Mouse (Mus musculus) kidney, adult 8-10 months (tissue): ENCODE measurements at regions not wholly inside any gene's neighbourhood (a gene's known extent, or its start where the extent isn't known, plus 50 kb on each side); places are given as distances from the start of the nearest gene placed in this dataset.

Experiments used
- DNase-seq, 2 experiments: peaks; one replicate each; pipeline ENCODE4 v3.0.0; 2022

DNA sequence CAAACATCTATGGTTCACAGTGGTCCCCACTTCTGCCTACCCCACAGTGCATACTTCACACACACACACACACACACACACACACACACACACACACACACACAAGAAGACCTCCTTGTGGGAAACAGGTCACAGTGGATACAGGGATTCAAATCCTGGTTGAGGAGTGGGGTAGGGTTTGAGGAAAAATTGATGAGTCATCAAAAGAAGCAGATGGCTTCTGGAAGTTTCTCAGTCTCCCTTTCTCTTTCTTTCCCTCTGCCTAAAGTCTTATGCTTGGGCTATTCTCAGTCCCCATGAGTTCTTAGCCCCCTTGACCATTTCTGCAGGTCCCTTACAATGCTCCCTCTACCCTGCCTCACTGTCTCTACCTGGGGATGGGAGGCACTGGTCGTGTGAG is 56.4 kb downstream of the Rassf10 start:
- DNase-seq: no peak

DNA sequence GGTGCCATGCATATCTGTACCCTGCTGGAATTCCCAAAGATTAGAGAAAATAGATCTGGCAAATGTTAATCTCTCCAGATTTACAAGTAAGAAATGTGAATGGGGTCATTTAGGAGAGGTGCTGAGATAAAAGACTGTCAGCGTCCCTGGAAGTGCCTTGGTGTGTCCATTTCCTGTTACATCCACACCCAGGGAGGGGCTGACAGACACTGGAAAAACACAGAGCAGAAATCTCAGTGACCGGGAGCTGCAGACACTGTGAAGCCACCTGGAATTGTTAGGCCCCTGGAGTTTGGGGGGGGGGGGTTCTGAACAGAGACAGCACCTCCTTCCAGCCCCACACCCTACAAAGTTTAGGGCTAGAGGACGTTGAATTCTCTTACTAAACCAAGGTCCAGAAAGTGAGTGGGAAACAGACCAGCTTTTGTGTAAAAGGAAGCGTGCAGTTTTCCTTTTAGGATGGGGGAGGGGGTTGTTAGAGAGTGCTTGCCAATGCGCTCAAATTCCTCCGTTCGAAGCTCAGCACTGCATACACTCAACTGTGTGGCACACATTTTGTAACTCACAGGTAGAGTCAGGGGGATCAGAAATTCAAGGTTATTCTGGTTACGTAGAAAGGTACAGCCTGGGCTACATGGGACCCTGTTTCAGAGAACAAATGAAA is 63.5 kb downstream of the Rassf10 start:
- DNase-seq: no peak

DNA sequence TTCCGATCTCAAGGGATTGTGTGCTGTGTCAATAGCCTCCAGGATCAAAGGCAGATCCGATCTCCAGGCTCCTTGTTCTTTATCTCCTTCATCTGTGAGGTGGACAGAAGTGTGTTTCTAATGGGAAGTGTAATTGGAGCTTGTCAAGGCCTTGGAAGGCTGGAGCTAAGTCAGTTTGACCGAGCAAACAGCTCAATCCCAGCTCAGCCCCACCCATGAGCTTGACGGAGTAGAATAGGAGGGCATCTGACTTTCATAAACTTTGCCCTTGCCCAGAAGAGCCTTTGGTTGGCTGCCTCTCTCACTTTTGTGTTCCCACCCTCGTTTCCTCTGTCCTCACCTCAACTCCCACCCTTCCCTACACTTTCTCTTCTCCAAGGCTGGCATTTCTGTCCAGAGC is 67.7 kb downstream of the Rassf10 start:
- no peak for DNase-seq

DNA sequence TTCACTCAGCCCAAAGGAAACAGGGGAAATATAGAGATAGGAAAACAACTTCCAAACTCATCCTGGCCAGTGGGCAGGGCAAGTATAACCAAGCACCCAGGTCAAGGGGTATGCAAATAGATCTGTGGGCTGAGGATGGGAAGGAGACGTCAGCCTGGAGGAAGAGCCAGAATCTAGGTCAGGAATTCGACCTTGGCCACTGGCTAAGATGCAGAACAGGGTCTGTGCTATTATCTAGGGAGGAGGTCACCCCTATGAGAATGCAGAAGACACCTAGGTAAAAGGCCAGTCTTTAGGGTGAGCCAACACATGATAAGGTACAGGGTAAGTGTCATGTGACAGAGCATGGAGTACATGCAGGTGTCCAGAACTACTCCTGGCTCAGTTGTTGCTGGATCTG is 68.8 kb downstream of the Rassf10 start:
- DNase-seq: no peak

DNA sequence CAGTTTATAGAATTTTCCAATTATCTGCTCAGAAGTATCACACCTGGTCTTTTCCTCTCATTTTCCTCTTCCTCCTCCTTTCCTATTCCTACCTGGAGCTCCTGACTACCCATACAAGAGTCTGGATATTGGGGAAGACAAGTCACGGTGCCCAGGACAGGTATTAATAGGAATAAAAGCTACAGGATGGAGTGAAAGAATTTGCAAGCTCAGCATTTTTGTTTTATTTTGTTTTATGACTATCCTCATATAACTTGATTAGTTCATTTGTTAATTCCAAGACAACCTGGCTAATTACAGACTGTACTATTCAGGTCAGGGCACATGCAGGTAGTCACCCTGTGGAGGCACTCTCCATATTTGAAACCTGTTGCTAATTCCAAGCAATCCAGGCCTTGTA is 72.0 kb downstream of the Rassf10 start:
- no peak for DNase-seq

DNA sequence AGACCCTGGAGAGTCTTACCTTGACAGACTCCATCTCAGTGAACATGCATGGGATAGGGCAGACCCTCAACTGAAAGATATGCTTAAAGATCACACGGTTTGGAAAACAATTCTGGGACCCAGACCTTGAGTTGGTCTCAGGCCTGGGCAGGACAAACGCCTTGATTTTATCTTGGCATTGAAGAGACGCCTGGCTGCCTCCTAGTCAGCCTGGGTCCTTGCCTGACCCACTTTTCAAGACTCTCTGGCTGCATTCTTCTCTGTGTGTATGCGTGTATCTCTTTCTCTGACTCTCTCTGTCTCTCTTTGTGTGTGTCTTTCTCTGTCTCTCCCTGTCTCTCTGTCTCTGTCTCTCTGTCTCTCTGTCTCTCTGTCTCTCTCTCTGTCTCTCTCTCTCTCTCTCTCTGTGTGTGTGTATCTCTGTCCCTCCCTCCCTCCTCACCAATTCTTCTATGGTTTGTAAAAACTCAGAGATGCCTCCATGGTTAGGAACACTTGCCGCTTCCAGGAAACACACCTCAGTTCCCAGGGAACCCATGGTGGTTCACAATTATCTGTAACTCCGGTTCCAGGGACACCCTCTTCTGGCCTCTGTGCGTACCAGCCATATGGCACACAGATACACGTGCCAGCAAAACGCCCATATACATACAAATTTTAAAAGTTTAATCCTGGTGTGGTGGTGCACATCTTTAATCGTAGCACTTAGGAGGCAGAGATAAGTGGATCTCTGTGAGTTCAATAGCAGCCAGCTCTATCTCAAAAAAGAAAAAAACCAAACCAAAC is 72.7 kb downstream of the Rassf10 start:
- no peak for DNase-seq

DNA sequence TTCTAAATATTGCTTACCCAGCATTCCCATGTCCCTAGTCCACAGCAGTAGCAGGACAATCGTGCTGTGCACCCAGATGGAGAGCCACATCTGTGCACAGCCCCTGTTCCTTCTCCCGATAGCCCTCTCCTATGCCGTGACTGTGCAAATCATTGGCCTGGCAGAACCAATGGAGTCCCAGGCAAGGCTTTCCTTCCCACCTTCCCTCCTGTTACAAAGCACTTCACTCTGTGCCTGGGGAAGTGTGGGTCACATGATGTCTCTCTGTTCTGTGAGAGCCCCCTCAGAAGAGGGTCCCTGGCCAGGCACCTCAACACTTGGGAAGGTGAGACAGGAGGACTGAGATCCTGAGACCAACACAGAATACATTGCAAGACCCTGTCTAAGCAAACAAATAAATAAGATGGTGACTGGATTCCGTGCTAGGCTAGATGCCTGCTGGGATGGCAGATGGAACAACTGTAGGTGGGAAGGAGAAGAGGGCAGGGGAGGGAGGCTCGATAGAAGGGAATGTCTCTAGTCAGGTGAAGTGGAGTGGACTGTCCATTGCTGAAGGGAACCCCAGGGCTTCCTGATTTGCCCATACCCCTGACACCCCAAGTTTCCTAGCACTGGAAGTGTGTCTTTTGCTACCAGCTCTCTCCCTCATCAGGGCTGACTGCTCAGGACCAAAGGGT is 73.5 kb downstream of the Rassf10 start:
- DNase-seq: no peak

DNA sequence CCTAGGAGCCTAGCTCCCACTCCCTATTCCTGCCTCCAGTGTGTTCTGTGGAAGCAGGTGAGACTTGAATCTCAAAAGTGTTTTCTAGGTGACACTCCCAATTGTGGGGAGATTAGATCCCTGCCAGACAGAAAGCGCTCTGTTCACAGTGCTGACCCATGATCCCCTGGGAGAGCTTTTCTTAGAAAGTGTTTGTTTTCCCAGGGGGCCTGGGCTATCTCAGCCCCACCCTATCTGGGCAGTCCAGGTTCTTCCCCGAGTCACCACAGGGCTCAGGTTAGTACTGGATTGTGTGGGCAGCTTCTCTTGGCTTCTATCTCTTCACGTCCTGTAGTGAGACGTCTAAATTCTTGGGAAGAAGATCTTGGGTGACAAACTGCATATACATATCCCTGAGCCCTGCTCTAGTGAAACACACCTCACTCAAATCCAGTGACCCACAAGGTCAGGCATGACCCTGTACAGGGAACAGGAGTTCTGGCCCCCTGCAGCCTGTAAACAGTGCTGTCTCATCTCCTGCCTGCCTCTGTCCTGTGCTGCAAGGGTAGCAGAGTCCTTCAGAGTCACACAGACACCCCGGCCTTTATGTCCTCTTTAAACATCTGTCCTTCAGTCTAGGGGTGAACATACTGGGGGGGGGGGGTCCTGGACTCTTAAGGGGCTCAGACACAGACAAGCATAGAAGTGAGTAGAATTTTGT is 76.4 kb downstream of the Rassf10 start:
- no peak for DNase-seq

DNA sequence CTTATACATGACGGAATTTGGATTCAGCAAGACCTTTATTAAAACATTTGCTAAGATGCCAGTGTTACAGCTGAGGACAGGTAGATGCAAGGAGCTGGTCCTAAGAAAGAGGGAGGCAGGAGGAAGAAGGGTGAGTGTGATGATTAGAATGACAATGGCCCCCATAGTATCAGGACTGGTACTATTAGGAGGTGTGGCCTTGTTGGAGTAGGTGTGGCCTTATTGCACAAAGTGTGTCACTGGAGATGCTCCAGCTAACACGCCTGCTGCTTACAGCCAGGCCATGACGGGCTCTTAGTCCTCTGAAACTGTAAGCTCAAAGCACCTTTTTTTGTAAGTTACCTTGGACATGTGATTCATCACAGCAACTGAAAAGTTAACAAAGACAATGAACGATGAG is 82.0 kb downstream of the Rassf10 start:
- no peak for DNase-seq

DNA sequence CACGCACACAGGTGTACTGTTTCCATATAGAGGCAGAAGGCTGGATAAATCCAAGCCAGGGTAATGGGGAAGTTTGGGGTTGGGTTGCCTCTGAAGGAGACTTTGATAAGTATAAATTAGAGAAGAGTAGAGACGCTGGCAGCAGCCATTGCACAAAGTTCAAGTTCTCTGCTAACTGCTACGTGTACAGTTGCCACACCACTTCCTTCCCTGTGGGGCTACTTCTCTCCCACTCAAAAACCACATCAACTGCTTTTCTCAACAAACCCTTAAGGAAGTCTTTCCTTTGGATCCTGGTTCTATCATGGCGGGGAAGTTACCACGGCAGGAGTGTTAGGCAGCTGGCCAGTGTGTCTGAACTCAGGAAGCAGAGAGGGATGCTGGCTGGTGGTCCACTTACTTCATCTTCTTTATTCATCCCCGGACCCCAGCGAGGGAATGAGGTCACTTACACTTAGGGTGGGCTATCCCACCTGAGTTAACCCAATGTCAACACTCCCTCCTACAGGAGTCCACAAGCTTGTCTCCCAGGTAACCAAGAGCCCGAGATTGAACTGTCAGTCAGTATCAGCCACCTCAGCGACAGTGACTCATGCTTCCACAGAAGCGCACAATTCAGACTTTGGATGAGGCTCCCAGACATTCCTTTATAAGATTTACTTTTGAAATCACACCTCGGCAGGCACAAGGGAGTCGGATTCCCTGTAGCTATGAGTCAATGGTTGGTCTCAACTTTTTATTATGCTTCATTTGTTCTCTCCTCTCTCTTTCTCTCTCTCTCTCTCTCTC is 84.3 kb downstream of the Rassf10 start:
- no peak for DNase-seq

DNA sequence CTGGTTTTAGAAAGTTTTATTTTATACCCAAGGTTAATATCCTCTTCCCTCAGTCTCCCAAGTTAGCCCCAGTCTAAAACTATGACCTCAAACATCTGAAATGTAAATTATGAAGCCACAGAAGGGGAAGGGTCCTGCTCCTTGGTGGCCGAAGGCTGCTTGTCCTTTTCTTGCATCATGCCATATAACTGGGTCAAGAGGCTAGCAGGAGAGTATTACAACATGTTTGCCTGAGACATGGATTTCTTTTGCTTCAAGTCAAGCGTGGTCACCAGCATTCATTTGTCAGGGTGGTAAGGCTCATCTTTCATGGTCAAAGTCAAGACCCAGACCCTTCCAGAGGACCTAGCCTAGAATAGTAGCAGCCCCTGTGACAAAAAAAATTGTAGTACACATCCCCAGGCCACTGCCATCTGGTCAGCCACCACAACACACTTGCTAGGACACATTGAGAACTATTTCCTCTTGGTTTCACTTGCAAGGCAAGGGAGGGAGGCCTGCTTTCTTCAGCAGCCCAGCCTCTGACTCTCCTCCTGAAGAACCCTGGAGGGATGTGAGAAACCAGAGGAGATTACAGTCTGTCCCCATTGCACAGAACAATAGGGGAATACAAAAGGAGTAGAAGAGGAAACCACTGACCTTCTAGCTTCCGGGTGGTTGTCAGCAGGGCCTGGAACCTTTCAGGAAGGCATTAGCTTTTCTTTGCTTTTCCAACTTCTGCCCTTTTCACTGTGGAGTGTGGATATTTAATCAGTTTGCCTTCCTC is 85.3 kb downstream of the Rassf10 start:
- no peak for DNase-seq

DNA sequence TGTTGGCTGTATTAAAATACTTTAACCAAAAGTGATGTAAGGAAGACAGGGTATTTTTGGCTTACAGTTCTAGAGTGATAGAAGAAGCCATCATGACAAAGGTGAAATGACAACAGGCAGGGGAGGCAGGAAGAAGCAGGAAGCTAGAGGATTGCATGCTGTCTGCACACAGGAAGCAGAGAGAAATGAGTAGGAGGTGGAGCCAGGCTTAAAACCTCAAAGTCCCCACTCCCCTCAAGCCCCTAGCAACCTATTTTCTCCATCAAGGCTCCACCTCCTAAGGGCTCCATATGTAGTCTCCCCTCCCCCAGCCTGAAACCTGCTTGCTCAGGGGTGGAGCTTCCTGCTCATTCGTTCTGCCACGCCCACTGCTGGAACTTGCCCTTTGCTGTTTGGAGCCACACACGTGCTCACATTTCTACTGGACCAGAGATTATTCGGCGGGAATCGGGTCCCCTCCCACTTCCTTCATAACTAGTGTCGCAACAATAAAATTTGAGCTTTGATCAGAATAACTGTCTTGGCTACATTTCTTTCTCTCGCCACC is 91.9 kb downstream of the Rassf10 start:
- peak in 1 of 2 experiments; percentile 10 for DNase-seq

DNA sequence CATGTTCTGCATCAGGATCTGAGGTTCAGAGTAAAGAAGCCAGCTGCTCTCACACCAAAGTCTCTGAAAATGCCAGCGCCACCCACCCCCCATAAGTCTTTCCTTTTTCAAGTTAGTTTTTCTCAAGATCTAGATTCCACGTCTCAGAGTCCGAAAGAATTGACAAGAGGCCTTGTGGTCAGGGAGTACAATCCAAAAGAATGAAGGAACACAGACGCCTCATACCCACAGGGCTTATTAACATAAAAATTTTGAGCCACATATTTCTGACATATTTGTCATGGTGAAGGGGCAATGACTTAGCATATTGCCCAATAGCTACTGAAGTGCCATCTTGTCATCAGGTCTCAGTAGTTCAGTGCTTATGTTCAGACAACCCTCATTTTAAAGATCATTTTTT is 92.6 kb downstream of the Rassf10 start:
- DNase-seq: no peak

DNA sequence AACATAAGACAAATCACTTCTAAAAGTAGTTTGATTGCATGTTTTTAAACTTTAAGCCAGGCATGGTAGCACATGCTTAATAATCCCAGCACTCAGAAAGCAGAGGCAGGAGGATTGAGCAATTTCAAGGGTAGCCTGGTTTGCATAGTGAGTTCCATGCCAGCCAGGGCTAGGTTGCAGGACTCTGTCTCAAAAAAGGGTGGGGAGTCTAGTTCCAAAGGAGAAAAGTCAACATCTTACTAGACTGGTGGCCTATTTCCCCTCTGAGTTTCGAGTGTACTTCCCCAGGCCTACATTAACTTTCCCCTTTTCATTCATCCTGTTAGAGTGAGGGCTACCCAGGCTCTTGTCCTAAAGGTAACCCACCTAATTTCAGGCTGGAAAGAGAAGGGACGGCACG is 93.8 kb downstream of the Rassf10 start:
- no peak for DNase-seq

DNA sequence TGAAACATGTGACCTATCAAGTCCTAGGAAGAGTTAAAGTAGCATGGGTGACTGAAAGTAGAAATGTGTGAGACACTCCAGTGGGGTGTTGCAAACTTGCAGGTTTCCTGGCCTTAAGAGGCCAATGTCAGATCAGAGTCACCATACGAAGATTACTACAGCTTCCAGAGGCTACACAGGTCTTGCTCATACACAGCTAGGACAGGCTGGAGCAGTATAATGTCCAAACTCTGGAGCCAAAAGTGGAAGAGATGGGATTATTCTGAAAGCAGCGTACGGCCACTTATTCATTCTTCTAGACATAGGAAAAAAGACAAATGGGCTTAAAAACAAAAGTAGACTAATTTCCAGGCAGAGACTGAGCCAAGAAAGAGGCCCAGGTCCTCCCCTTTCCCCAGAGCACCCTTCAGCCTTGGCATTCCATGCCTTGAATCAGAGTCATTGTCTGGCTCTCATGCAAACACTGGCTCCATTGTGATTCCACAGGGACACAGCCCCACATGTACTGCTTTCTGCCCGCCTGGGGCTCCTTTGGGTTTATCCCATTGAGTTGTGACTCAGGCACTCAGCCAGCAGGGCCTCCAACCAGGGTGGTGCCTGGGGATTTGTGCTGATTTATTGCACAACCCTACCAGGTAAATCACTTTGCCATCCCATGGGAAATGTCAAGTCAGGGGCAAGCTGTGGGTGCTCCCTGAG is 94.5 kb downstream of the Rassf10 start:
- no peak for DNase-seq

DNA sequence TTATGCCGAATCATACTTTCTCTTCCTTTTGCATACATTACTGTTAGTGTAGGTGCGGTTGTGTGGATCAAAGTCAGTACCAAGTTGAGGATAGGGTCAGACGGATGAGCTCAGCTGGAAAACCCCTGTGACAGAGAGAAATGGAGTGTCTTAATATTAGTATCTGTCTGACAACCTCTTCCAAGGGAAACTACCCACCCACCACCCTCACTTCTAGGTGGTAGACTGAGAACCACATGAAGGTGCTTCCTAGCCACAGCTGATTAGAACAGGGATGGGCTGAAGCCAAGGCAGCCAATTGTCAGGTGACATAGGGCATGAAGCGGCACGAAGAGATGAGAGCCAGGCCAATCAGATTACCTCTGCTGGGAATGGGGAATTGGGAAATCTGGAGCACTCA is 95.7 kb downstream of the Rassf10 start:
- DNase-seq: no peak

DNA sequence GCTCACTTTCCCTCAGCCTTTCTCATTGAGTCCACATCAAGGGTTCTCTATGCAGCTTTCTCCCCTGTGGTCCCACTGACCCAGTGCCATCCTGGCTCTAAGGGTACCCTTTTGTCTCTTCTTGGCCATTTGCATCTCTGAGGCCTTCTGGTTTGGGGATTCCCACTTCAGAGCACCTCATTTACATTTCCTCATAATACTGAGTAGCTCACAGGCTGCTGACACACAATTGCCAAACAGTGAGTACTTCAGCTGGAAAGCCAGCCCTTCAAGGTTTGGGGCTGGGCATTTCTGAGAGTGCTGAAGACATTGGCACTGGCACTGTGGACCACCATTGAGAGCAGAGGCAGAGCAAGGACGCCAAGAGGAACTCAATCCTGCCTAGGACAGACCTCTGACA is 99.2 kb downstream of the Rassf10 start:
- no peak for DNase-seq

DNA sequence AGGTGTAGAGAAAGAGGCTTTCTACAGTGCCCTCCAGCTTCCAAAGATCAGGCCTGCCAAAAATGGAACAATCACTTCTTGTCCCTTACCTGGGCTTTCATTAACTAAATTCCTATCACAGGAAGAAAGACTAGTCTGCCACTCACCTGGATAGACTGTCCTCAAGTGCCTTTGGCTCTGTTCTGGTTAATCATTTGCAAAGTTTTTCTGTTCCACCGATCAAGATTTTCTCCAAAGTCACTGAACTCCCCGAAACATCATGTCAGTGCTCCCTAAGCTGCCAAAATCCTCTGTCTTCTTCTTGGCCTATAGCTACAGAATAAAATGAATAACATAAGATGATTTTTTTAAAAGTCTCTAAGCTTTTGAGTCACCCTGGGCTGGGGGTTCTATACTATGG is 102.7 kb downstream of the Rassf10 start:
- peak; percentile 15 to 51 for DNase-seq

DNA sequence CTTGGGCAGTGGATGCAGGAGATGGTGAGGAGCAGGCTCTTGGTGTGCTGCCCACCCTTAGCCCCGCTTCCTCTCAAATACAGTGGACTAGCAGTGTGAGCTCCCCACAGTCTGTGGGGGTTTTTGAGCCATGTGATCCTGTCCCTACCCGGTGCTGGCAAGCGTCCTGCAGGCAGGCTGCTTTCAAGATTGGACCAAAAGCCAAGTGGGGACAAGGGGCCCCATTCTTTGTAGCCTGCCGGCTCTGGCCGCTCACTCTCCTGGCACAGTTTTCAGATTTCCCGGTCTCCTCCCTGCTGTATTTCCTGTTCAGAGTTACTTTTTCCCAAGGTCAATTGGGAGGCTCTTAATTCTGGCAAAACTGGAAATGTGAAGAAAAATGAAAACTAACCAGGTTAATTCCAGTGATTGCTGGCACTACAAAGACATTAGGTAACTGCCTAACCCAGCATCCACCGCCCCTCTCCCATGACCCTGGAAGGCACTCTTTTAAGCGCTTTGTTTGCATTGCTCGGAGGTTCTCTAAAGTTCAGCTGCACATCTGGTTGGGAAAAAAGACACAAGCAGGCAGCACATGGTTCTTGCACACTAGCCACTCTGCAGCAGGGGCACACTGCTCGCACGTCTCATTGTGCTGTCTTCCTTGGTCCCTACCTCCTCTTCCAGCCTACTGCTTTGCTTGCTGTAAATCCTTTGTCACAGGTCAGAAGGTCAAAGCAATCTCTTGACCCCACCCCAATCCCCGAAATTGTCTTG is 105.6 kb downstream of the Rassf10 start:
- DNase-seq: peak in 1 of 2 experiments; percentile 17

DNA sequence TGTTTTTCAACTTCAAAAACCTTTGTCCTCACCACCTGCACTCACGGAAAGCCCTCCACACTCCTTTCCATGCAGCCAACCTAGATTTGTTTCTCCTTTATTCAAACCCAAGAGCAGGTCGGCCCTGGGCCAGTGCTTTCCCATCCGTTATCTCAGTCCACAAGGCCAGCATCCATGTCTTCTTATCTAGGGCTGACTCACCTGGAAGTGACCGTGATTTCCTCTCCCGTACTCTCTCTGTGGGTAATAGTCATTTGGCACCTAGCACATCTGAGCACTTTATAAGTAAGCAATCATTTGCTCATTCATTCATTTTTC is 106.2 kb downstream of the Rassf10 start:
- DNase-seq: no peak
